Comparison of ENCODE assay signal across 14 mouse cellular contexts in genomic region chr14:19927879-19928278, GRCm38 (mm10). TPM values are rescaled to one million over a fixed set of nuclear protein-coding genes. Genes with fewer than 3 reads are reported as not detected.
DNase-seq lines count a peak whose midpoint lies in the region; ATAC-seq and TF ChIP-seq lines count a peak whose summit lies in the region.
"Had no signal": no experiment of that assay in that cellular context is flagged by ENCODE, and none has a peak within 500 bp of the region (broad histone marks: within the 10 kb centered on the region; RNA-seq: fewer than 3 reads in every experiment).

No protein-coding gene starts in this region.

- WGBS in heart, embryonic 16.5 days = 27% methylated on average over 6 of the region's 6 CpGs
- 16% methylated on average over 6 of the region's 6 CpGs for WGBS in liver, embryonic 13.5 days (ENCODE audit: insufficient replicate concordance)

- H3K27ac ChIP-seq in heart, embryonic 16.5 days (ENCODE audit: low read length) = peak overlapping the region; percentile 17
- H3K27ac ChIP-seq in ES-Bruce4 (ENCODE audit: insufficient read depth, low read length) = peak overlapping the region; percentile 1; the same call in 1 of the 2 replicates
- H3K27ac ChIP-seq in liver, embryonic 13.5 days = peak overlapping the region; percentile 39; the same call in 1 of the 2 replicates
- H3K27ac ChIP-seq: embryonic facial prominence, embryonic 13.5 days; neural tube, embryonic 12.5 days had no signal

- H3K9ac ChIP-seq in heart, embryonic 16.5 days (ENCODE audit: low read length) = no peak overlapping the region
- no peak overlapping the region for H3K9ac ChIP-seq in ES-Bruce4 (ENCODE audit: low read depth, poor library complexity, severe bottlenecking)
- no peak overlapping the region for H3K9ac ChIP-seq in liver, embryonic 13.5 days
- H3K9ac ChIP-seq: embryonic facial prominence, embryonic 13.5 days; neural tube, embryonic 12.5 days had no signal

- TF ChIP-seq EP300 in ES-Bruce4 (IDR thresholded peaks at IDR 0.05; ENCODE audit: insufficient read depth, low read depth, low read length) = no peak

- ATAC-seq in heart, embryonic 16.5 days (replicated peaks; ENCODE audit: extremely low read depth, insufficient read depth, low FRiP score) = no peak; the same call in 1 of the 2 replicates
- ATAC-seq in liver, embryonic 13.5 days (ENCODE audit: low read depth) = peak; percentile 96

- DNase-seq in heart, adult 8-10 months (ENCODE audit: low spot score) = no peak
- DNase-seq in MEL-GATA-1-ER (ENCODE audit: extremely low read depth, low read depth) = peak; percentile 50
- DNase-seq in liver, embryonic 13.5 days = peak; percentile 39
- no peak for DNase-seq in adrenal gland, adult (ENCODE audit: inconsistent age in 2 of 2, low spot score in 1 of 2)
- DNase-seq in retina, embryonic 14.5 days (ENCODE audit: low spot score) = no peak
- DNase-seq: cerebellum, postnatal 10 days; kidney, adult 11 months; kidney, postnatal 36 days; thymus, postnatal 4 days had no signal

- H3K27me3 ChIP-seq in heart, embryonic 16.5 days (ENCODE audit: control insufficient read depth, insufficient read depth, low read length) = no peaks in the 10 kb centered on the region
- H3K27me3 ChIP-seq in ES-Bruce4 (ENCODE audit: control insufficient read depth, insufficient read depth, low read length, poor library complexity, severe bottlenecking) = no peaks in the 10 kb centered on the region
- no peaks in the 10 kb centered on the region for H3K27me3 ChIP-seq in liver, embryonic 13.5 days
- H3K27me3 ChIP-seq: embryonic facial prominence, embryonic 13.5 days; neural tube, embryonic 12.5 days had no signal

- no peak for TF ChIP-seq CTCF in ES-Bruce4 (IDR thresholded peaks at IDR 0.05; ENCODE audit: low read depth, low read length)

- TF ChIP-seq POLR2A in ES-Bruce4 (IDR thresholded peaks at IDR 0.05; ENCODE audit: insufficient read depth, low read length) = no peak

- H3K9me3 ChIP-seq in heart, embryonic 16.5 days (replicated peaks; ENCODE audit: control insufficient read depth, low read length) = no peaks in the 10 kb centered on the region; the same call in 1 of the 2 replicates
- H3K9me3 ChIP-seq in ES-Bruce4 (replicated peaks; ENCODE audit: control insufficient read depth, insufficient read depth, low read length, poor library complexity, severe bottlenecking) = no peaks in the 10 kb centered on the region
- H3K9me3 ChIP-seq in liver, embryonic 13.5 days (replicated peaks) = no peaks in the 10 kb centered on the region
- H3K9me3 ChIP-seq: embryonic facial prominence, embryonic 13.5 days had no signal

- H3K4me3 ChIP-seq in heart, embryonic 16.5 days (ENCODE audit: low read length) = no peak overlapping the region
- H3K4me3 ChIP-seq in ES-Bruce4 (ENCODE audit: low read depth, low read length) = no peak overlapping the region
- H3K4me3 ChIP-seq in liver, embryonic 13.5 days (replicated peaks) = no peak overlapping the region
- H3K4me3 ChIP-seq: embryonic facial prominence, embryonic 13.5 days; megakaryocyte, embryonic 14.5 days; neural tube, embryonic 12.5 days had no signal

- no peaks in the 10 kb centered on the region for H3K36me3 ChIP-seq in heart, embryonic 16.5 days (ENCODE audit: control insufficient read depth, insufficient read depth)
- H3K36me3 ChIP-seq in ES-Bruce4 (ENCODE audit: control insufficient read depth, insufficient read depth, low read length, poor library complexity, severe bottlenecking) = no peaks in the 10 kb centered on the region
- H3K36me3 ChIP-seq in liver, embryonic 13.5 days = no peaks in the 10 kb centered on the region

- H3K4me2 ChIP-seq in heart, embryonic 16.5 days (ENCODE audit: low read depth, low read length) = no peak overlapping the region
- no peak overlapping the region for H3K4me2 ChIP-seq in liver, embryonic 13.5 days
- H3K4me2 ChIP-seq: embryonic facial prominence, embryonic 13.5 days; neural tube, embryonic 12.5 days had no signal

- peaks cover 37% of the 10 kb centered on the region for H3K4me1 ChIP-seq in heart, embryonic 16.5 days (ENCODE audit: control insufficient read depth, insufficient read depth, low read length)
- H3K4me1 ChIP-seq in ES-Bruce4 (ENCODE audit: control insufficient read depth, insufficient read depth, low read length) = peaks cover 9% of the 10 kb centered on the region
- H3K4me1 ChIP-seq in liver, embryonic 13.5 days (replicated peaks) = peaks cover 33% of the 10 kb centered on the region

RNA-seq across cellular contexts. Expression of gene Gng2, which starts 49.5 kb away (rescaled TPM):
- 58.8 and 64.2 TPM in 2 replicates for polyA plus RNA-seq in heart, embryonic 16.5 days (2015; fragmentation: Nextera tagmentation; extraction: Ambion mirVana)
- 10 to 100 TPM in 2 of 4 experiments, 1 to 10 TPM in 2; 9.1 to 14.0 (median 11.4) TPM for total RNA-seq in heart, adult 8-10 months (2022)
- 117 and 134 TPM in 2 replicates for polyA plus RNA-seq in ES-Bruce4 (2011; ENCODE audit: insufficient read depth, insufficient read length, low read depth, missing spikeins)
- 8.8 and 9.5 TPM in 2 replicates for polyA plus RNA-seq in liver, embryonic 13.5 days (2015; fragmentation: Nextera tagmentation; extraction: Ambion mirVana)

Comparison
In these comparisons a context has a peak if more than half of its experiments do, and no peak if none do; other contexts are left out.
1. DNase-seq: peak in MEL-GATA-1-ER (single experiment) and liver, embryonic 13.5 days (single experiment); none in heart, adult 8-10 months (single experiment), adrenal gland, adult (0 of 2) and retina, embryonic 14.5 days (single experiment).
2. Peak in every context shown above with its lines, with median percentiles within 50 percentile points of each other: H3K27ac ChIP-seq.